Mouse (Mus musculus): ENCODE results near the gene Auts2. TPM values are rescaled to one million over a fixed set of nuclear protein-coding genes. Genes with fewer than 3 reads are reported as not detected.

The Auts2 gene
- polyA plus RNA-seq, 1 experiment = 0.55 TPM

DNA sequence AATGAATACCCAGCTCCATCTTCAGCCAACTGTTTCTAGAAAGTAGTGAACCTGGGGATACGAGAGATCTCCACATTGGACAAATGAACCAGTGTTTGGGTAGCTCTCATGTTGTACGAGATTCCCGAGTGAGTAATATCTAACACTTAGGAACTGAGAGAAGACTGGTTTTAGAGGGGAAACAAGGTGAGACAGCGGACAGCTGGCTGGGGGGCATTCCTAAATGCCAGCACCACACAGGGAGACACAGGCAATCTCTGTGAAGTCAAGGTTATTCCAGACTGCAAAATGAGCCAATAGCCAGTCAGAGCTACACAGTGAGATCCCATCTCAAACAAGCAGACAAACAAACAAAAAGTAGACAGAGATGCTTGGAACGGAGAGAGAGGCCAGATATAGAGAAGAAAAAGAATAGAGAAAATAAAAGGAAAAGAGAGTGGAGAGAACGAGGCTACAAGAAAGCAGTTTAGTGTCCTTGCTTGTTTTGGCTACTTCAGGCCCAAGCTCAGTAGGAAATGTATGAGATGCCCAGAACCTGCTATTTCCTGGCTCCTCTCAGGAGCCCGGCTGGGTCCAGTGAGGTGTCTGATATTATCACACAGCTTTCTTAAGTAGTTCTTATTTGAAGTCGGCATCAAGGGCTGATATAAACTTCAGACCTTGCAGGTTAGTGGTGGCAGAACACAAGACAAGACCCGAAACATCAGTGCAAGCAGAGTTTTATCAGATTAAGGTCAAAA lies 224.9 kb downstream of the Auts2 start:
- no peak overlapping the region for H3K27ac ChIP-seq (ENCODE audit: insufficient read depth, low read depth, low read length)
- H3K4me3 ChIP-seq (ENCODE audit: insufficient read depth, low read length) = no peak overlapping the region
- H3K4me1 ChIP-seq (ENCODE audit: control insufficient read depth, insufficient read depth, low read length) = no peaks in the 10 kb centered on the region
- no peak for TF ChIP-seq CTCF (IDR thresholded peaks at IDR 0.05; ENCODE audit: low read depth, low read length)
- TF ChIP-seq POLR2A (IDR thresholded peaks at IDR 0.05; ENCODE audit: borderline replicate concordance, low read depth, low read length) = no peak

GRCm38 (mm10) chr5:132316897-132317296 lies 226.2 kb downstream of the Auts2 start:
- Histone ChIP-seq H3K4me3 (ENCODE audit: insufficient read depth, low read length) (no peak overlapping the region), H3K27ac (ENCODE audit: insufficient read depth, low read depth, low read length) (no peak overlapping the region), H3K4me1 (ENCODE audit: control insufficient read depth, insufficient read depth, low read length) (no peaks in the 10 kb centered on the region)
- TF ChIP-seq POLR2A (IDR thresholded peaks at IDR 0.05; ENCODE audit: borderline replicate concordance, low read depth, low read length) (no peak), CTCF (IDR thresholded peaks at IDR 0.05; ENCODE audit: low read depth, low read length) (no peak)

DNA sequence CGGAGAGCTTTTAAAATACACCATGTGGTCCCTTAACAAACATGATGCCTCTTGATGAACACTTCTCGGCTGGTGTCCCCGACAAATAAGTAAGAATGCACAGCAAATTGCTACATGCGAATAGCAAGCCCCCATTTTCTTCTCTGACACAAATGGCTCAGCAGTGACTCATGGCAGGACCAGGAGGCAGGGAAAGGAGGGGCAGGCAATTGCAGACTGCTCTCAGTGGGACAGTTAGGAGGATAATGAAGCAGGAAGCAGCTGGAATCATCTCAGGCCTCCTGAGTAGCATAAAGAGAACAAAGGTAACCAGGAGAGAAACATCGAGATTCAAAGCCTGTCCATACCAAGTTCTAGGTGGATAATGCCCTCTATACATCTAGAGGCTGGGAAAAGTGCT lies 228.8 kb downstream of the Auts2 start:
- no peak overlapping the region for H3K4me3 ChIP-seq (ENCODE audit: insufficient read depth, low read length)
- no peaks in the 10 kb centered on the region for H3K4me1 ChIP-seq (ENCODE audit: control insufficient read depth, insufficient read depth, low read length)
- TF ChIP-seq POLR2A (IDR thresholded peaks at IDR 0.05; ENCODE audit: borderline replicate concordance, low read depth, low read length) (no peak), CTCF (IDR thresholded peaks at IDR 0.05; ENCODE audit: low read depth, low read length) (no peak)
- no peak overlapping the region for H3K27ac ChIP-seq (ENCODE audit: insufficient read depth, low read depth, low read length)

- H3K27ac ChIP-seq (ENCODE audit: insufficient read depth, low read depth, low read length) = no peak overlapping the region
- TF ChIP-seq POLR2A (IDR thresholded peaks at IDR 0.05; ENCODE audit: borderline replicate concordance, low read depth, low read length) (no peak), CTCF (IDR thresholded peaks at IDR 0.05; ENCODE audit: low read depth, low read length) (no peak)
Measured at GRCm38 (mm10) chr5:132307000-132307399, 236.1 kb downstream of the Auts2 start.

GRCm38 (mm10) chr5:132305354-132305934 lies 237.7 kb downstream of the Auts2 start:
- TF ChIP-seq POLR2A (IDR thresholded peaks at IDR 0.05; ENCODE audit: borderline replicate concordance, low read depth, low read length) = no peak
- TF ChIP-seq CTCF (IDR thresholded peaks at IDR 0.05; ENCODE audit: low read depth, low read length) = no peak
- Histone ChIP-seq H3K4me3 (ENCODE audit: insufficient read depth, low read length) (no peak overlapping the region), H3K4me1 (ENCODE audit: control insufficient read depth, insufficient read depth, low read length) (no peaks in the 10 kb centered on the region), H3K27ac (ENCODE audit: insufficient read depth, low read depth, low read length) (no peak overlapping the region)

More at GRCm38 (mm10) chr5:132307000-132307399, 236.1 kb downstream of the Auts2 start:
- H3K4me1 ChIP-seq (ENCODE audit: control insufficient read depth, insufficient read depth, low read length) = no peaks in the 10 kb centered on the region
- no peak overlapping the region for H3K4me3 ChIP-seq (ENCODE audit: insufficient read depth, low read length)

GRCm38 (mm10) chr5:132302778-132303177 lies 240.4 kb downstream of the Auts2 start:
- no peak overlapping the region for H3K27ac ChIP-seq (ENCODE audit: insufficient read depth, low read depth, low read length)
- H3K4me3 ChIP-seq (ENCODE audit: insufficient read depth, low read length) = no peak overlapping the region
- no peaks in the 10 kb centered on the region for H3K4me1 ChIP-seq (ENCODE audit: control insufficient read depth, insufficient read depth, low read length)
- no peak for TF ChIP-seq POLR2A (IDR thresholded peaks at IDR 0.05; ENCODE audit: borderline replicate concordance, low read depth, low read length)
- no peak for TF ChIP-seq CTCF (IDR thresholded peaks at IDR 0.05; ENCODE audit: low read depth, low read length)

GRCm38 (mm10) chr5:132300794-132301193 lies 242.3 kb downstream of the Auts2 start:
- Histone ChIP-seq H3K4me1 (ENCODE audit: control insufficient read depth, insufficient read depth, low read length) (no peaks in the 10 kb centered on the region), H3K4me3 (ENCODE audit: insufficient read depth, low read length) (no peak overlapping the region), H3K27ac (ENCODE audit: insufficient read depth, low read depth, low read length) (no peak overlapping the region)
- no peak for TF ChIP-seq POLR2A (IDR thresholded peaks at IDR 0.05; ENCODE audit: borderline replicate concordance, low read depth, low read length)
- no peak for TF ChIP-seq CTCF (IDR thresholded peaks at IDR 0.05; ENCODE audit: low read depth, low read length)

DNA sequence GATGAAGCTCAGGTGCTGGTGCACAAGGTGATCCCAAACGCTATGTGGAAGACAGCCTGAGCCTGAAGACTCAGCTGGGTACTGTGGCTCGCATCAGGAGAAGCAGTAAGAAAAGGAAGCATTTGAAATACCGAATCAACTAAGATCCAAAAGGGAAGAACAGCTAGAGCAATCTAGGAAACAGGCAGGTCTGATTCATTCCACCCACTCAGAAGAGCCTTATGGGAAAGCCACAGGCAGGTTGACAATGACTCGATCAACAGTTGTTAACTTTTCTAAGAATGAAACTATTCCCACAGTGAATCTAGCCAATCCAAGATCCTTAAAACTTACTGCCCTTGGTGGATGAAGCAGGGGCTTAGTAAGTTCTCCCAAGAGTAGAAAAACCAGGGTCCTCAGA lies 243.4 kb downstream of the Auts2 start:
- no peaks in the 10 kb centered on the region for H3K4me1 ChIP-seq (ENCODE audit: control insufficient read depth, insufficient read depth, low read length)
- TF ChIP-seq CTCF (IDR thresholded peaks at IDR 0.05; ENCODE audit: low read depth, low read length) (no peak), POLR2A (IDR thresholded peaks at IDR 0.05; ENCODE audit: borderline replicate concordance, low read depth, low read length) (no peak)
- no peak overlapping the region for H3K4me3 ChIP-seq (ENCODE audit: insufficient read depth, low read length)
- H3K27ac ChIP-seq (ENCODE audit: insufficient read depth, low read depth, low read length) = no peak overlapping the region

DNA sequence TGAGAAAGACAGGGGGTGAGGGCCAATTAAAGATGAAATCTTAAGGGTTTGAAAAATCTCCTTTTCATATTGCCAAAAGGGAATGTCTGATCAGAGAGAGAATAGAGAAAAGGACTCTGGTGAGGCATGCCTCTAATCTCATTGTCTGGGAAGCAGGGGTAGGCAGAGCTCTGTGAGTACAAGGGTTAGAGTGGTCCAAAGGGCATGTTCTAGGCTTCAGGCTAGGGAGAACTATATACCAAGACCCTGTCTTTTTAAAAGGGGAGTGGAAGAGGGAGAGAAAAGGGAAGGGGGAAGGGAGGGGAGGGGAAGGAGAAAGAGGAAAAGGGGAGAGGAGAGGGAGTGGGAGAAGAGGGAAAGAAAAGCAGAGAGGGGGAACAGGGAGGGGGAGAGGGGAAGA lies 244.1 kb downstream of the Auts2 start:
- Histone ChIP-seq H3K4me1 (ENCODE audit: control insufficient read depth, insufficient read depth, low read length) (no peaks in the 10 kb centered on the region), H3K4me3 (ENCODE audit: insufficient read depth, low read length) (no peak overlapping the region), H3K27ac (ENCODE audit: insufficient read depth, low read depth, low read length) (no peak overlapping the region)
- TF ChIP-seq CTCF (IDR thresholded peaks at IDR 0.05; ENCODE audit: low read depth, low read length) (no peak), POLR2A (IDR thresholded peaks at IDR 0.05; ENCODE audit: borderline replicate concordance, low read depth, low read length) (no peak)

- H3K4me1 ChIP-seq (ENCODE audit: control insufficient read depth, insufficient read depth, low read length) = no peaks in the 10 kb centered on the region
- TF ChIP-seq CTCF (IDR thresholded peaks at IDR 0.05; ENCODE audit: low read depth, low read length) = no peak
- TF ChIP-seq POLR2A (IDR thresholded peaks at IDR 0.05; ENCODE audit: borderline replicate concordance, low read depth, low read length) = no peak
- H3K4me3 ChIP-seq (ENCODE audit: insufficient read depth, low read length) = no peak overlapping the region
- no peak overlapping the region for H3K27ac ChIP-seq (ENCODE audit: insufficient read depth, low read depth, low read length)
Measured at GRCm38 (mm10) chr5:132297309-132297708, 245.8 kb downstream of the Auts2 start.

Data from bone marrow macrophage, adult 2 months (primary cell).